Mouse (Mus musculus) liver, embryonic 14.5 days (tissue): ENCODE data around the gene Zbtb16. TPM values are rescaled to one million over a fixed set of nuclear protein-coding genes. Genes with fewer than 3 reads are reported as not detected.

ENCODE experiments used
- ATAC-seq: fragments of 200-750 bp; cut with Nextera tagmentation; 2 replicates; pipeline ENCODE4 v1.8.0; 2017; ENCODE audit warnings: moderate number of reproducible peaks, mild to moderate bottlenecking, moderate library complexity; ENCODE audit not compliant: insufficient read depth
- DNase-seq, 3 experiments: peaks; one replicate each; pipeline ENCODE4 v3.0.0-alpha.2; 2012 to 2013; ENCODE audit warnings: low read depth in 3 of 3, low spot score in 3 of 3
- H3K27ac ChIP-seq: fragments of 300-500 bp; sonication (generic); 2 replicates; pipeline ENCODE4 v1.5.1; 2014; ENCODE audit warnings: moderate library complexity, mild to moderate bottlenecking, control low read depth, inconsistent platforms
- H3K27me3 ChIP-seq: fragments of 300-500 bp; sonication (generic); 2 replicates; pipeline ENCODE4 v1.6.1; 2014; ENCODE audit warnings: mild to moderate bottlenecking, low read length, moderate library complexity; ENCODE audit not compliant: control insufficient read depth, insufficient read depth
- H3K36me3 ChIP-seq: fragments of 300-500 bp; sonication (generic); replicated peaks from 2 replicates; pipeline ENCODE4 v1.6.1; 2014; ENCODE audit warnings: low read depth; ENCODE audit not compliant: control insufficient read depth, insufficient read depth
- H3K4me1 ChIP-seq, 2 experiments: fragments of 200-500 bp in 1 of 2; fragments of 300-500 bp in 1 of 2; sonication (generic) in 1 of 2; replicated peaks; 2 replicates each; pipeline ENCODE4 v1.6.1; 2012 to 2014; ENCODE audit warnings: antibody characterized with exemption in 1 of 2, inconsistent platforms in 1 of 2, low read length in 1 of 2; ENCODE audit not compliant: control insufficient read depth in 2 of 2, insufficient read depth in 2 of 2
- H3K4me2 ChIP-seq: fragments of 300-500 bp; sonication (generic); 2 replicates; pipeline ENCODE4 v1.6.1; 2014; ENCODE audit warnings: low read depth, mild to moderate bottlenecking, control low read depth, moderate library complexity
- H3K4me3 ChIP-seq, 2 experiments: fragments of 200-500 bp in 1 of 2; fragments of 300-500 bp in 1 of 2; sonication (generic) in 1 of 2; 2 replicates each; pipeline ENCODE4 v1.5.1; 2012 to 2014; ENCODE audit warnings: low read depth in 2 of 2, low read length in 2 of 2, mild to moderate bottlenecking in 2 of 2, control low read depth in 1 of 2, inconsistent platforms in 1 of 2, moderate library complexity in 1 of 2; ENCODE audit not compliant: insufficient read depth in 1 of 2
- H3K9ac ChIP-seq: fragments of 300-500 bp; sonication (generic); replicated peaks from 2 replicates; pipeline ENCODE4 v1.6.1; 2014; ENCODE audit warnings: mild to moderate bottlenecking, control low read depth, moderate library complexity
- H3K9me3 ChIP-seq: fragments of 300-500 bp; sonication (generic); 2 replicates; pipeline ENCODE4 v1.6.1; 2016; ENCODE audit warnings: low read length, mixed read lengths; ENCODE audit not compliant: control insufficient read depth
- CTCF ChIP-seq: IDR thresholded peaks from 2 replicates; pipeline ENCODE4 v1.5.1; 2016; ENCODE audit warnings: antibody characterized with exemption, low read depth, control low read depth
- EP300 ChIP-seq: IDR thresholded peaks from 2 replicates; pipeline ENCODE4 v1.6.1; 2016; ENCODE audit warnings: antibody characterized with exemption, low read depth
- WGBS: fragments of 180-500 bp; shearing (Covaris S2); extraction: QIAGEN DNeasy Blood & Tissue Kit; methylation state at CpG from one replicate; pipeline ENCODE4 v1.1.7; 2014; ENCODE audit not compliant: insufficient replicate concordance; 5-methylcytosine and 5-hydroxymethylcytosine counted together
- polyA plus RNA-seq, 2 experiments: library from polyadenylated mRNA; depleted of rRNA in 1 of 2; stranded (reverse) in 1 of 2; unstranded in 1 of 2; fragments of >200 nt; fragmentation: Nextera tagmentation in 1 of 2; extraction: Ambion mirVana in 1 of 2; gene quantifications; 2 replicates each; pipeline versions ENCODE4 v1.2.1 to v1.2.3; 2012 to 2014

Gene Zbtb16
- polyA plus RNA-seq, 2 experiments: 0.26 to 0.30 TPM

DNA sequence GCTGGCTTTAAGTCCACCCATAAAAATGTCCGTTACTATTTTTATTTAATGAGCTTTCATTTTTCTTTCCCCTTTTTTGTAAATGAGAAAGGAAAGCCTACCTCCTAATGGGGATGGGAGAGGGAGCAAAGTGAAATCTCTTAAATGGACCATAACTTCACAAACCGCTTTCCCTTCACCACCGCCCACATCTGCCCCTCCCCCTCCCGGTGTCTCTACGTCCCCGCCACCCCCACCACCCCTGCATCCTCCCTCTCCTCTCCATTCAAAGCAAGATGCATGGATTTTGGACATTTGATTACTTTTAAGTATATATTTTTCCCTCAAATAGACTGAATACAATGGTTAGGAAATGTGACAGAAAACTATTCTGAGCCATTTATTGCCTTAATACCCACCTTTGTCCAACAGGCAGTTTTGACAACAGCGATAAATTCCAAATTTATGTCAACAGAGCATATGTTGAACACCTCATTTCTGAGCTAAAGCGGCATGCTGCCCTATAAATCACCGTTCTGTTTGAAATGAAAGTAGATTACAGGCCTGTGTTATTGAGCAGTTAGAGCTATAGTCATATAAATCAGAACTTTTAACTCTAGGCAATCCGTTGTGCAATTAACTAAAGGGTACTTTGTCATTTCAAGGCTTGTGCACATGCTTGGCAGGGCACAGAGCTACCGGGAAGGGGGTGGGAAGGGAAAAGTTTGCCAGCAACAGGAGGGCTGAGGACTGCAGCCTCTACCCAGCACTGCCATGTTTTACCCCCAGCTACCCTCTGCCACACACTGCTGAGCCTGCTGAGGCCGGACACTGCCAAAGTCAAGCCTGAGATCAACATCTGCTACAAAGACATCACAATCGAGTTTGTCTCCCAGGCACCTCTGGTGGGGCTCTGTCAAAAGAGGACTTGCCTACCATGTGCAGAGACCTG is 78.1 kb downstream of the Zbtb16 start:
- Histone ChIP-seq H3K9me3 (no peaks in the 10 kb centered on the region), H3K36me3 (no peaks in the 10 kb centered on the region), H3K27ac (no peak overlapping the region), H3K9ac (no peak overlapping the region), H3K27me3 (no peaks in the 10 kb centered on the region; the same call in 1 of the 2 replicates), H3K4me2 (no peak overlapping the region), H3K4me3 (no peak overlapping the region), H3K4me1 (peaks cover 0 to 2% of the 10 kb centered on the region in 2 experiments; a peak in 1 of 4 replicates)
- 64% methylated on average over 13 of the region's 13 CpGs for WGBS
- ATAC-seq (no peak), DNase-seq (no peak)
- TF ChIP-seq EP300 (no peak), CTCF (no peak)

DNA sequence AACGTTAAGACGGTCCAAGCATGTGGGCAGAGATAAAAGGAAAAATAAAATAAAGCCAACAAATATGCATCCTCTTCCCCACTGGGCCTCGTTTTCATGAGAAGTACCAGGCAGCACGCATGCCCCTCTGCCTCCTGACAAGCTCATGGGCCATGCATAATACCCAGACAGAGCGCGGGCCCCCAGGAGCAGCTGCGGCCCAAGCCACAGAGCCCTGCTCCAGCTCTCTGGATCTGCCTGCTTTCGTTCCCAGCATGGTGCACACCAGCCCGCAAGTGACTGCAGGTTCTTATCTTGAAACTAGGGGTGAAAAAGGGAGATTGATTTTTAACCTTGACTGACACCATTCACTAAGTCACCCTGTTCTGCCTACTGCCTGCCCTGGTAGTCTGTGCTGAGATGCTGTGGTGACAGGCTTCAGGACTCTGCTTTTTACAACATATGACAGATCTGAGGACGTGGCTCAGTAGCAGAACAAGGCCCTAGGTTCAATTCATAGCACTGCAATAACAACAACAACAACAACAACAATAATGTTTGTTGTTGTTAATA is 79.7 kb downstream of the Zbtb16 start:
- Histone ChIP-seq H3K4me3 (no peak overlapping the region), H3K9ac (no peak overlapping the region), H3K36me3 (no peaks in the 10 kb centered on the region), H3K27ac (no peak overlapping the region), H3K4me1 (peaks cover 0 to 2% of the 10 kb centered on the region in 2 experiments; a peak in 1 of 4 replicates), H3K9me3 (no peaks in the 10 kb centered on the region), H3K4me2 (no peak overlapping the region), H3K27me3 (no peaks in the 10 kb centered on the region; the same call in 1 of the 2 replicates)
- ATAC-seq (no peak), DNase-seq (no peak)
- 35% methylated on average over 10 of the region's 10 CpGs for WGBS
- no peak for TF ChIP-seq CTCF

DNA sequence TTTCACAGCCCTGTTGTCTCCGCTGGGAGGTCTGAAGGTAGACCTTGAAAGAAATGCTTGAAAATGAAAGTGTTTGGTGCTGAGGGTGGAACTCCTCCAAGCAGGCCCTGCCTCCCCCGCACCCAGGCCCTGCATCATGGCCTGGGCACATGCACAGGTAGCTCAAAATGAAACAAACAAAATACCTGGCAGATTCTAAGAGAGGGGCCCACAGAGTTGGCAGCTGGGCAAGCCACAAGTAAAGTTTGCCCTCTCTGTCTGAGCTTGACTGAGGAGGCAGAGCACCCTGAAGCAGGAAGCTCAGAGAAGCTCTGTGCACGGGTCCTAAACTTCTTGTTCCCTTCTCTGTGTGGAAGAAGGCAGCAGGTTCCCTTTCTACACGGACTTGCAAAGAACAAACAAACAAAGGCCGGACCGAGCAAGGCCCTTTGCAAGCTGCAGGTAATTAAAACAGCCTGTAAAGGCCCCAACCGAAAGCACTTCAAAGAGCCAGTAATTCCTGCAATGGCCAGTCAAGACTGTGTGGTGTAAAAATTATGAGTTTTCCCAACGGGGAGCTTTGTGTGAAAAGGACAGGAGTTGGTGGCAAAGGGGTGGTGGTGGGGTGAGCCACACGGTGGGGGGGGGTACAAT is 80.5 kb downstream of the Zbtb16 start:
- WGBS: 47% methylated on average over 9 of the region's 9 CpGs
- DNase-seq: no peak
- H3K4me1 ChIP-seq: peaks cover 0 to 2% of the 10 kb centered on the region in 2 experiments; a peak in 1 of 4 replicates
- no peaks in the 10 kb centered on the region for H3K9me3 ChIP-seq
- no peak overlapping the region for H3K4me3 ChIP-seq
- no peak overlapping the region for H3K27ac ChIP-seq
- no peak for TF ChIP-seq EP300
- no peak for TF ChIP-seq CTCF
- H3K27me3 ChIP-seq: no peaks in the 10 kb centered on the region; the same call in 1 of the 2 replicates
- H3K9ac ChIP-seq: no peak overlapping the region
- no peaks in the 10 kb centered on the region for H3K36me3 ChIP-seq
- no peak overlapping the region for H3K4me2 ChIP-seq
- ATAC-seq: no peak

DNA sequence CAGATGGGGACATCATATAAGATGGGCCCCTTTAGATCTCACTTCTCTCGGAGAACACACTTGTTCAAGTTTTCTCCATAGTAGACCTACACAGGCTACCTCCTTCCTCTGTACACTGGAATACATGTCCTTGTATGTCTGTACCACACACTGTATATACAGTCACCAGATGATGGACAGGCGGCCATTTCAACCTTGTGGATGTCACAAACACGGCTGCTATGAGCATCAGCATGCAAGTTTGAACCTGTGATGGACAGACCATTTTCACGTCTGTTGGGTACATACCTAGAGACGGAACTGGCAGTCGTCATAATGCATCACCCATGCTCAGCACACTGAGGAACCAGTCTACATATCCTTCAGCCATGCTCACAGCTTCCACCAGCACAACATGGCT is 81.6 kb downstream of the Zbtb16 start:
- no peak overlapping the region for H3K9ac ChIP-seq
- H3K4me3 ChIP-seq: no peak overlapping the region
- no peaks in the 10 kb centered on the region for H3K4me1 ChIP-seq
- H3K4me2 ChIP-seq: no peak overlapping the region
- WGBS: 65% methylated on average over 6 of the region's 6 CpGs
- no peak overlapping the region for H3K27ac ChIP-seq
- TF ChIP-seq CTCF (no peak), EP300 (no peak)
- no peaks in the 10 kb centered on the region; the same call in 1 of the 2 replicates for H3K27me3 ChIP-seq
- ATAC-seq (no peak), DNase-seq (no peak)
- H3K9me3 ChIP-seq: no peaks in the 10 kb centered on the region
- no peaks in the 10 kb centered on the region for H3K36me3 ChIP-seq

DNA sequence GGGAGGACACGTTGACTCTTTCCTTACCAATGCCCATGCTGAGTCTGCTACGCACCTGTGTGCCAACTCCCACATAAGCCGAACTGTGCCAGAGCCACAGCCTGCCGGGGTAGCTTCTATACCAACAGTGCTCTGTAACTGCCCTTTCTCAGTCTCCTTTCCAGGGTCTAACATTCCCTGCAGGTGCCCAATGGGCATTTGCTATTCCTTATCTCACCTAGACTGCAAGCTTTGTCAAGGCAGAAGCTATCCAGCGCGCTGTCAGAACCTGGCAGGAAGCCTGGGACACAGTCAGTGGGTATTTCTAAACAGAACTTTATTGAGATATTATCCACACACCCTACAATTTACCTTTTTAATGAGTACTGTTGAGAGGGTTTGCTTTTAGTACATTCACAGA is 82.1 kb downstream of the Zbtb16 start:
- no peaks in the 10 kb centered on the region for H3K36me3 ChIP-seq
- no peak overlapping the region for H3K9ac ChIP-seq
- no peaks in the 10 kb centered on the region; the same call in 1 of the 2 replicates for H3K27me3 ChIP-seq
- H3K4me2 ChIP-seq: no peak overlapping the region
- H3K27ac ChIP-seq: no peak overlapping the region
- no peak for DNase-seq
- H3K4me1 ChIP-seq: no peaks in the 10 kb centered on the region
- WGBS: 81% methylated on average over 6 of the region's 6 CpGs
- no peak overlapping the region for H3K4me3 ChIP-seq
- TF ChIP-seq EP300 (no peak), CTCF (no peak)
- no peaks in the 10 kb centered on the region for H3K9me3 ChIP-seq
- ATAC-seq: no peak
